Mouse (Mus musculus) G1E (cell line): ENCODE measurements around the gene Slc1a6. TPM values are rescaled to one million over a fixed set of nuclear protein-coding genes. Genes with fewer than 3 reads are reported as not detected.
"Not testable (repeated sequence)": the region's sequence is repeated elsewhere in the genome, so short reads cannot be mapped to it uniquely, and the experiment has no call there.

Source experiments
- ATAC-seq: 2 replicates; pipeline ENCODE4 v1.8.0; 2016; ENCODE audit warnings: mild to moderate bottlenecking; ENCODE audit not compliant: insufficient number of reproducible peaks, poor library complexity, low FRiP score, severe bottlenecking; ENCODE audit errors: extremely low read depth
- DNase-seq: peaks from one replicate; pipeline ENCODE4 v3.0.0; 2012; ENCODE audit warnings: low spot score
- H3K27me3 ChIP-seq: 2 replicates; pipeline ENCODE4 v1.6.1; 2012; ENCODE audit warnings: mild to moderate bottlenecking, low read length, inconsistent platforms; ENCODE audit not compliant: insufficient read depth
- H3K36me3 ChIP-seq: replicated peaks from 2 replicates; pipeline ENCODE3; 2012; ENCODE audit warnings: mild to moderate bottlenecking, inconsistent platforms
- H3K4me1 ChIP-seq: 2 replicates; pipeline ENCODE4 v1.6.1; 2012; ENCODE audit warnings: low read depth, low read length, inconsistent platforms, mixed read lengths; ENCODE audit not compliant: insufficient read depth
- H3K4me3 ChIP-seq: 2 replicates; pipeline ENCODE4 v1.5.1; 2012; ENCODE audit warnings: low read depth, mild to moderate bottlenecking, inconsistent platforms, low read length, moderate library complexity, mixed read lengths
- H3K9me3 ChIP-seq: replicated peaks from 2 replicates; pipeline ENCODE4 v1.6.1; 2012; ENCODE audit warnings: inconsistent platforms
- CTCF ChIP-seq: IDR thresholded peaks from 2 replicates; pipeline ENCODE4 v1.5.1; 2012; ENCODE audit warnings: low read depth, low read length, inconsistent platforms, mixed read lengths
- GATA1 ChIP-seq: IDR thresholded peaks from 2 replicates; pipeline ENCODE4 v1.6.1; 2012; ENCODE audit warnings: borderline replicate concordance, low read length, inconsistent platforms, mixed read lengths
- GATA2 ChIP-seq: IDR thresholded peaks from 2 replicates; pipeline ENCODE4 v1.6.1; 2012; ENCODE audit warnings: low read depth, low read length, inconsistent platforms, borderline replicate concordance
- POLR2AphosphoS5 ChIP-seq: IDR thresholded peaks from 2 replicates; pipeline ENCODE4 v1.6.1; 2012; ENCODE audit warnings: low read depth, low read length, inconsistent platforms; ENCODE audit not compliant: insufficient replicate concordance
- TAL1 ChIP-seq: conservative IDR thresholded peaks from 2 replicates; pipeline ENCODE4 v1.6.1; 2012; ENCODE audit warnings: low read depth, low read length, inconsistent platforms, mixed read lengths
- polyA plus RNA-seq: library from polyadenylated mRNA; stranded (reverse); fragments of >175 nt; gene quantifications from 2 replicates; pipeline ENCODE4 v1.2.3, GENCODE M21; 2012
- total RNA-seq, 2 experiments: library from RNA; stranded (forward) in 1 of 2; stranded (reverse) in 1 of 2; fragments of 200-1000 nt in 1 of 2; fragments of >200 nt in 1 of 2; fragmentation: Nextera tagmentation in 1 of 2; gene quantifications; 2 replicates each; pipeline ENCODE4 v1.2.3; 2014 to 2017

Gene Slc1a6
- total and polyA plus RNA-seq, 3 experiments, result 0.11 TPM; not detected in 2

DNA sequence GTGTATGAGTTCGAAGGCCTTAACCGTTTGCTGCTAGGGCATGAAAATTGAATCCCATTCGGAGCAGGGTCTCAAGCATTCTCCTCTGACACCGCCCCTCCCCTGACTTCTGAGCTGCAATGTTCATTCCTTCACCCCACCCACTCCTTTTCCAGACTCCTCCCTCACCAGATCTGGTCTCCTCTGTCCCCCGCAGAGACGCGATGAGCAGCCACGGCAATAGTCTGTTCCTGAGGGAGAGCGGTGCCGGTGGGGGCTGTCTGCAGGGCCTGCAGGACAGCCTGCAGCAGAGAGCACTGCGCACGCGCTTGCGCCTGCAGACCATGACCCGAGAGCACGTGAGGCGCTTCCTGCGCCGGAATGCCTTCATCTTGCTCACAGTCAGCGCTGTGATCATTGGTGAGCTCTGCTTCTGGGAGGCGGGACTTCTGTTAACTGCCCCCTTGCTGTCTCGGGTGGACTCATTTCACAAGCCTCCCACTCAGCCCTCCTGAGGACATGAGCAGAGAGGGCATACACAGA lies 7.3 kb downstream of the Slc1a6 start:
- H3K27me3 ChIP-seq, result no peaks in the 10 kb centered on the region
- H3K36me3 ChIP-seq, result no peaks in the 10 kb centered on the region
- H3K4me1 ChIP-seq, result no peaks in the 10 kb centered on the region
- no peak overlapping the region for H3K4me3 ChIP-seq
- ATAC-seq (no peak), DNase-seq (no peak)
- H3K9me3 ChIP-seq, result peaks cover 8% of the 10 kb centered on the region
- TF ChIP-seq TAL1, result no peak
- TF ChIP-seq CTCF, result no peak
- no peak for TF ChIP-seq GATA1
- TF ChIP-seq POLR2AphosphoS5, result no peak
- TF ChIP-seq GATA2, result no peak

DNA sequence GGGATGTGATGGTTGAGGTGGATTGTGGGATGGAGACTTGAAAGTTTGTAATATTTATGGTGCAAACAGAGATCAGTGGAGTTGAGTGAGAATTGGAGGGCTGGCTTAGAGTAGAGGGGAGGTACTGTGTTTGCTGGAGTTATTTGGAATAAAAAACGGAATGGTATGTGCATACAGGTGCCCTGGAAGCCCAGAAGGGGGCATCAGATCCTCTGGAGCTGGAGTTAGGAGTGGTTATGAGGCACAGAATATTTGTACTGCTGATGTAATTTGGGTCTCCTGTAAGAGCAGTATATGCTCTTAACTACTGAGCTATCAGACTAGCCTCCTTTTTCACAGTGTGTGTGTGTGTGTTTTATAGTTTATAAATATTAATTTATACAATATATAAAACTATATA lies 10.3 kb downstream of the Slc1a6 start:
- no peaks in the 10 kb centered on the region for H3K36me3 ChIP-seq
- H3K9me3 ChIP-seq, result peaks cover 6% of the 10 kb centered on the region; the same call in 1 of the 2 replicates
- no peak for DNase-seq
- ATAC-seq, result no peak
- TF ChIP-seq GATA2 (no peak), GATA1 (no peak), CTCF (no peak), TAL1 (no peak), POLR2AphosphoS5 (no peak)
- H3K4me1 ChIP-seq, result no peaks in the 10 kb centered on the region
- H3K4me3 ChIP-seq, result no peak overlapping the region
- no peaks in the 10 kb centered on the region for H3K27me3 ChIP-seq

DNA sequence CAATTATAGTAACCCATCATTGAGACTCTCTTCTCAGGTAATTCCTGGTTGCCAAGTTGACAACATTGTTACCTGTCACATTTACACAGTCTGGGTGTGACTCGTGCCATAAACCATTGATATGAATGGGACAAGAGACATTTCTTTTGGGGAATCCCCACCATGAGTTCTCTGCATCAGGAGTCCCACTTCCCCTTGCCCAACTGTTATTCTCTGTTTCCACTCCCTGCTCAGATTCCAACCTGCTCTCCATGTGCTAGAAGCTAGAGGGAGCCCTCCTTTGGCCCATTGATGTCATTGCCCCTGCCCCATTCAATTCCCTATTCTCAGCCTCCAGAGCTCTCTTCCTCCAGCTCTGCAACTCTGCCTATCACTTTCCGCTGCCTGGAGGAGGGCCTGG lies 21.2 kb downstream of the Slc1a6 start:
- Histone ChIP-seq H3K27me3 (no peaks in the 10 kb centered on the region), H3K4me3 (no peak overlapping the region), H3K9me3 (peaks cover 3% of the 10 kb centered on the region; the same call in 1 of the 2 replicates), H3K4me1 (no peaks in the 10 kb centered on the region), H3K36me3 (no peaks in the 10 kb centered on the region)
- DNase-seq (no peak), ATAC-seq (no peak)
- TF ChIP-seq GATA1, result no peak
- TF ChIP-seq GATA2, result no peak
- no peak for TF ChIP-seq POLR2AphosphoS5
- TF ChIP-seq CTCF, result no peak
- TF ChIP-seq TAL1, result no peak

DNA sequence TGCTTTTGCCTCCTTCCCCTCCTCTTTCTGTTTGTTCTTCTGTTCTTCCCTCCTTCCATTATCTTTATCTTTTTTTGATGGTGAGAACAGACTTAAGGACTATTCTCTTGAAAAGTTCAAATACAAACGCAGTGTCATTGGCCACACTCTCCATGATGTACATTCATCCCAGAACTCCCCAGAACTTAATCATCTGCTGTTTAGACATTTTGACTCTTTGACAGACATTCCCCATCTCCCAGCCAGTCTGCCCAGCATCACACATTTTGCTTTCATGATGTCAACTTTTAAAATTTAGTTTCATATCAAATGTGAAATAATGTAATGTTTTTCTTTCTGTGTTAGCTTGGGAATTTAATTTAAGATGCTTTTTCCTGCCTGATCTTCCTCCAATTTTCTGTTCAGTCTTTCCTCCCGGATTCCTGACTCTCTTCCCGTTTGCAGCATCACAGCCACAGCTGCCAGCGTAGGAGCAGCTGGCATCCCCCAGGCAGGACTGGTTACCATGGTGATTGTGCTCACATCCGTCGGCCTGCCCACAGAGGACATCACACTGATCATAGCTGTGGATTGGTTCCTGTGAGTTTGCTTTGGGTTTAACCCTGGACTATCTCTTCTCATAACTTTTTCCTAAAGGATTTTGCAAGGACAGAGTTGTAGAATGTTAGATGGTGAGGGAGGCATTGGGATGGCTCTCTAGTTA lies 32.2 kb downstream of the Slc1a6 start:
- Histone ChIP-seq H3K4me1 (no peaks in the 10 kb centered on the region), H3K27me3 (no peaks in the 10 kb centered on the region), H3K36me3 (no peaks in the 10 kb centered on the region), H3K9me3 (no peaks in the 10 kb centered on the region), H3K4me3 (no peak overlapping the region)
- DNase-seq (no peak), ATAC-seq (no peak)
- TF ChIP-seq POLR2AphosphoS5, result no peak
- no peak for TF ChIP-seq GATA2
- no peak for TF ChIP-seq TAL1
- TF ChIP-seq GATA1, result no peak

DNA sequence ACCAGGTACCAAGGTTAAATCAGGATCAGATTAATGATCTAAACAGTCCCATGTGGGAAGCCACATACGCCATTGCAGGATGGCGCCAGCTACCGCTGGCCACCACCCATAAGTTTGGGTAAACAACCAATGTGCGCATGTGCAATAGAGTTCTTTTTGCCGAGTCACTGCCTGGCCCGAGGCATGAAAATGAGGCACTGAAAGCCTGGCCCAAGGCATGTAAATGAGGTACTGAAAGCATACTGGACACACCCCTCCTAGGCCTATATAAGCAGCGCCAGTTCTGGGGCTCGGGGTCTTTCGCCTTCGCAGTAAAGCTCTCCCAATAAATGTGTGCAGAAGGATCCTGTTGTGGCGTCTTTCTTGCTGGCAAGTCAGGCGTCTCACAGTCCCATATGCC lies 60.2 kb downstream of the Slc1a6 start:
- H3K4me3 ChIP-seq, H3K9me3 ChIP-seq, ATAC-seq, H3K36me3 ChIP-seq, DNase-seq, H3K27me3 ChIP-seq, H3K4me1 ChIP-seq: not testable (repeated sequence)

DNA sequence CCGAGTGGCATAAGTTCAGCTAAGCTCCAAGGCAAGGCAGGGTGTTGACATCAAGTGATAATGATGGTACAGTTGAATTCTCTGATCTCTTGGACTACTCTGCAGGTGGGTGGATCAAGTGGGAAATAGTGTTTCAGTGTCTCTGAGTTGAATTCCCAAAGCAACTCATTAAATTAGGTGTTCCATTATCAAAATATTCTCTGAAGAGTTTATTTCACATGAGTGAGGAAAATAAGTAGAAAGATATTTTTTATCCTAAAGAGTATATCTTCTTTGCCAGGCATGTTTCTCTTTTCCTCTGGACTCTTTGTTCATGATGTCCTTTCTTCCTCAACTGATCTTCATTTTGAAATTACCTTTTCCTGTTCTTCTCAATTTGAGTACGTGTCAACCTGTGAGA lies 71.8 kb downstream of the Slc1a6 start, which contains the start of gene Olfr1356:
Olfr1356 (minus strand) TSS at position 101 of the 400 bp plus-strand sequence.
- no peaks in the 10 kb centered on the region for H3K36me3 ChIP-seq
- no peak within 1 kb of the TSS for H3K4me3 ChIP-seq
- ATAC-seq (no peak), DNase-seq (no peak)
- H3K27me3 ChIP-seq, result no peaks in the 10 kb centered on the region
- H3K9me3 ChIP-seq, result no peaks in the 10 kb centered on the region
- TF ChIP-seq POLR2AphosphoS5 (no peak), TAL1 (no peak), GATA2 (no peak), CTCF (no peak), GATA1 (no peak)
- no peaks in the 10 kb centered on the region for H3K4me1 ChIP-seq

Other genes starting within 250 kb of the Slc1a6 start
- gene Ilvbl, start 206.2 kb upstream of the Slc1a6 start, total RNA-seq (2014; fragmentation: Nextera tagmentation), result 6.2 and 7.0 TPM in 2 replicates
- 10.2 and 15.2 TPM in 2 replicates for gene Ilvbl, start 206.2 kb upstream of the Slc1a6 start, total RNA-seq (2017)
- gene Ilvbl, start 206.2 kb upstream of the Slc1a6 start, polyA plus RNA-seq, result 7.7 and 9.3 TPM in 2 replicates
- not detected in 2 replicates for gene Syde1, start 188.5 kb upstream of the Slc1a6 start, total RNA-seq (2014; fragmentation: Nextera tagmentation)
- gene Syde1, start 188.5 kb upstream of the Slc1a6 start, total RNA-seq (2017), result 0.06 TPM in 1 of 2 replicates, not detected in the other
- gene Syde1, start 188.5 kb upstream of the Slc1a6 start, polyA plus RNA-seq, result not detected in 2 replicates
- gene Olfr1357, start 162.4 kb upstream of the Slc1a6 start, total RNA-seq (2014; fragmentation: Nextera tagmentation), result not detected in 2 replicates
- gene Olfr1357, start 162.4 kb upstream of the Slc1a6 start, total RNA-seq (2017), result 0.16 and 0.29 TPM in 2 replicates
- gene Olfr1357, start 162.4 kb upstream of the Slc1a6 start, polyA plus RNA-seq, result not detected in 2 replicates
- not detected in 2 replicates for gene Casp14, start 62.2 kb upstream of the Slc1a6 start, total RNA-seq (2014; fragmentation: Nextera tagmentation)
- 0.12 TPM in 1 of 2 replicates, not detected in the other for gene Casp14, start 62.2 kb upstream of the Slc1a6 start, total RNA-seq (2017)
- gene Casp14, start 62.2 kb upstream of the Slc1a6 start, polyA plus RNA-seq, result not detected in 2 replicates
- gene Ccdc105, start 27.4 kb upstream of the Slc1a6 start, total RNA-seq (2014; fragmentation: Nextera tagmentation), result not detected in 2 replicates
- gene Ccdc105, start 27.4 kb upstream of the Slc1a6 start, total RNA-seq (2017), result not detected in 2 replicates
- not detected in 2 replicates for gene Ccdc105, start 27.4 kb upstream of the Slc1a6 start, polyA plus RNA-seq
- not detected in 2 replicates for gene Olfr1356, start 71.7 kb downstream of the Slc1a6 start, total RNA-seq (2014; fragmentation: Nextera tagmentation)
- gene Olfr1356, start 71.7 kb downstream of the Slc1a6 start, total RNA-seq (2017), result 0.05 and 0.12 TPM in 2 replicates
- gene Olfr1356, start 71.7 kb downstream of the Slc1a6 start, polyA plus RNA-seq, result not detected in 2 replicates
- gene Olfr1355, start 95.0 kb downstream of the Slc1a6 start, total RNA-seq (2014; fragmentation: Nextera tagmentation), result not detected in 2 replicates
- 0.05 TPM in 1 of 2 replicates, not detected in the other for gene Olfr1355, start 95.0 kb downstream of the Slc1a6 start, total RNA-seq (2017)
- gene Olfr1355, start 95.0 kb downstream of the Slc1a6 start, polyA plus RNA-seq, result not detected in 2 replicates
- gene Olfr1354, start 132.7 kb downstream of the Slc1a6 start, total RNA-seq (2014; fragmentation: Nextera tagmentation), result not detected in 2 replicates
- 0.16 TPM in 1 of 2 replicates, not detected in the other for gene Olfr1354, start 132.7 kb downstream of the Slc1a6 start, total RNA-seq (2017)
- gene Olfr1354, start 132.7 kb downstream of the Slc1a6 start, polyA plus RNA-seq, result not detected in 2 replicates
- gene Olfr8, start 170.1 kb downstream of the Slc1a6 start, total RNA-seq (2014; fragmentation: Nextera tagmentation), result not detected in 2 replicates
- 0.05 and 0.06 TPM in 2 replicates for gene Olfr8, start 170.1 kb downstream of the Slc1a6 start, total RNA-seq (2017)
- not detected in 2 replicates for gene Olfr8, start 170.1 kb downstream of the Slc1a6 start, polyA plus RNA-seq
- gene Olfr1353, start 182.8 kb downstream of the Slc1a6 start, total RNA-seq (2014; fragmentation: Nextera tagmentation), result not detected in 2 replicates
- gene Olfr1353, start 182.8 kb downstream of the Slc1a6 start, total RNA-seq (2017), result 0.06 and 0.22 TPM in 2 replicates
- not detected in 2 replicates for gene Olfr1353, start 182.8 kb downstream of the Slc1a6 start, polyA plus RNA-seq
- not detected in 2 replicates for gene Olfr1352, start 200.6 kb downstream of the Slc1a6 start, total RNA-seq (2014; fragmentation: Nextera tagmentation)
- gene Olfr1352, start 200.6 kb downstream of the Slc1a6 start, total RNA-seq (2017), result 0.11 and 0.12 TPM in 2 replicates
- not detected in 2 replicates for gene Olfr1352, start 200.6 kb downstream of the Slc1a6 start, polyA plus RNA-seq
- gene Olfr1351, start 232.0 kb downstream of the Slc1a6 start, total RNA-seq (2014; fragmentation: Nextera tagmentation), result not detected in 2 replicates
- gene Olfr1351, start 232.0 kb downstream of the Slc1a6 start, total RNA-seq (2017), result 0.06 and 0.11 TPM in 2 replicates
- not detected in 2 replicates for gene Olfr1351, start 232.0 kb downstream of the Slc1a6 start, polyA plus RNA-seq
- gene Olfr57, start 248.2 kb downstream of the Slc1a6 start, total RNA-seq (2014; fragmentation: Nextera tagmentation), result not detected in 2 replicates
- 0.27 TPM in 1 of 2 replicates, not detected in the other for gene Olfr57, start 248.2 kb downstream of the Slc1a6 start, total RNA-seq (2017)
- gene Olfr57, start 248.2 kb downstream of the Slc1a6 start, polyA plus RNA-seq, result not detected in 2 replicates